Mouse (Mus musculus): ENCODE measurements around the gene Crxos.
"Not testable (repeated sequence)": the region's sequence is repeated elsewhere in the genome, so short reads cannot be mapped to it uniquely, and the experiment has no call there.

The Crxos gene

GRCm38 (mm10) chr7:15882317-15882716 lies at the start of gene Crxos:
Crxos (plus strand) TSS chr7:15882617.
- no peak for DNase-seq (ENCODE audit: low read depth)

- DNase-seq (ENCODE audit: low read depth), result no peak
Measured at GRCm38 (mm10) chr7:15839578-15839977, 42.8 kb upstream of the Crxos start, which contains the start of gene Obox6. Obox6 (minus strand) TSS chr7:15839678.

GRCm38 (mm10) chr7:15859657-15860056 lies 22.8 kb upstream of the Crxos start:
- DNase-seq (ENCODE audit: low read depth), result peak; percentile 24

- DNase-seq (ENCODE audit: low read depth), result no peak
Measured at GRCm38 (mm10) chr7:15864104-15864503, 18.3 kb upstream of the Crxos start.

GRCm38 (mm10) chr7:15879756-15880155 lies 2.7 kb upstream of the Crxos start, which contains the start of gene Crx:
Crx (minus strand) TSS chr7:15879968.
- no peak for DNase-seq (ENCODE audit: low read depth)

- DNase-seq (ENCODE audit: low read depth), result no peak
Measured at GRCm38 (mm10) chr7:15881388-15881787, 1.0 kb upstream of the Crxos start.

- no peak for DNase-seq (ENCODE audit: low read depth)
Measured at GRCm38 (mm10) chr7:15881831-15882230, 586 bp upstream of the Crxos start.

GRCm38 (mm10) chr7:15884127-15884526 lies 1.7 kb downstream of the Crxos start:
- no peak for DNase-seq (ENCODE audit: low read depth)

GRCm38 (mm10) chr7:15894251-15894650 lies 11.8 kb downstream of the Crxos start:
- no peak for DNase-seq (ENCODE audit: low read depth)

GRCm38 (mm10) chr7:15901366-15902048 lies 19.1 kb downstream of the Crxos start:
- DNase-seq (ENCODE audit: low read depth), result no peak

- no peak for DNase-seq (ENCODE audit: low read depth)
Measured at GRCm38 (mm10) chr7:15905861-15906260, 23.4 kb downstream of the Crxos start.

- no peak for DNase-seq (ENCODE audit: low read depth)
Measured at GRCm38 (mm10) chr7:15906602-15907001, 24.2 kb downstream of the Crxos start.

GRCm38 (mm10) chr7:15907971-15908590 lies 25.7 kb downstream of the Crxos start:
- no peak for DNase-seq (ENCODE audit: low read depth)

- DNase-seq (ENCODE audit: low read depth), result no peak
Measured at GRCm38 (mm10) chr7:15910521-15910920, 28.1 kb downstream of the Crxos start.

- peak; percentile 85 for DNase-seq (ENCODE audit: low read depth)
Measured at GRCm38 (mm10) chr7:15912183-15912582, 29.8 kb downstream of the Crxos start.

- peak; percentile 62 for DNase-seq (ENCODE audit: low read depth)
Measured at GRCm38 (mm10) chr7:15914252-15914651, 31.8 kb downstream of the Crxos start.

- DNase-seq (ENCODE audit: low read depth), result no peak
Measured at GRCm38 (mm10) chr7:15914751-15915150, 32.3 kb downstream of the Crxos start.

GRCm38 (mm10) chr7:15915695-15916094 lies 33.3 kb downstream of the Crxos start:
- not testable (repeated sequence) for DNase-seq (ENCODE audit: low read depth)

GRCm38 (mm10) chr7:15916134-15916723 lies 33.8 kb downstream of the Crxos start:
- no peak for DNase-seq (ENCODE audit: low read depth)

- DNase-seq (ENCODE audit: low read depth), result no peak
Measured at GRCm38 (mm10) chr7:15916996-15917395, 34.6 kb downstream of the Crxos start.

GRCm38 (mm10) chr7:15918371-15918770 lies 36.0 kb downstream of the Crxos start:
- DNase-seq (ENCODE audit: low read depth), result no peak

GRCm38 (mm10) chr7:15919947-15920346 lies 37.5 kb downstream of the Crxos start:
- no peak for DNase-seq (ENCODE audit: low read depth)

GRCm38 (mm10) chr7:15920645-15921190 lies 38.3 kb downstream of the Crxos start:
- DNase-seq (ENCODE audit: low read depth), result no peak
